Mouse (Mus musculus): ENCODE data around the gene A26c2.

DNA sequence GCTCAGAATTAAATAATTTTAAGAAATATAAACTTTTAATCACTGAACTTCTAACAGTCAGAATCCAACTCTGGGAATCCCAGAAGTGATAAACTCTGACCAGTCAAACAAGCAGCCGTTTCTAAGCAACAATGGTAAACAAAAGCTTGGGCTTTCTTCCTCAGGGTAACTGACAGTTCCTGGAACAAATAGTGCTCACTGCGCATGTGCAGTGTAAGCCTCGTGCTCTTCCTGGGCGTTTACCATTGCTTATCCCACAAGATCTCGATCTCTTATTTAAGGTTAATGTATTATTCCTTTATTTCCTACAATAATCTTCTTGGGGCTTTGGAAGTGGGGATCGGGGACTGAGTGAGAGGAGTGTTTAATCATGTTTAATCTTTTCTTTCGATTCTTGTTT is at the start of gene A26c2:
- no peak for TF ChIP-seq CTCF (IDR thresholded peaks at IDR 0.05; ENCODE audit: borderline replicate concordance, insufficient read depth, low read depth, low read length)
- TF ChIP-seq POLR2A (IDR thresholded peaks at IDR 0.05; ENCODE audit: borderline replicate concordance, insufficient read depth, low read length): no peak
